Mouse (Mus musculus): ENCODE results near the gene 1110008P14Rik. TPM values are rescaled to one million over a fixed set of nuclear protein-coding genes. Genes with fewer than 3 reads are reported as not detected.

Gene 1110008P14Rik
- total RNA-seq, 4 experiments from 2014 or later = 43.8 to 49.1 (median 45.3) TPM

DNA sequence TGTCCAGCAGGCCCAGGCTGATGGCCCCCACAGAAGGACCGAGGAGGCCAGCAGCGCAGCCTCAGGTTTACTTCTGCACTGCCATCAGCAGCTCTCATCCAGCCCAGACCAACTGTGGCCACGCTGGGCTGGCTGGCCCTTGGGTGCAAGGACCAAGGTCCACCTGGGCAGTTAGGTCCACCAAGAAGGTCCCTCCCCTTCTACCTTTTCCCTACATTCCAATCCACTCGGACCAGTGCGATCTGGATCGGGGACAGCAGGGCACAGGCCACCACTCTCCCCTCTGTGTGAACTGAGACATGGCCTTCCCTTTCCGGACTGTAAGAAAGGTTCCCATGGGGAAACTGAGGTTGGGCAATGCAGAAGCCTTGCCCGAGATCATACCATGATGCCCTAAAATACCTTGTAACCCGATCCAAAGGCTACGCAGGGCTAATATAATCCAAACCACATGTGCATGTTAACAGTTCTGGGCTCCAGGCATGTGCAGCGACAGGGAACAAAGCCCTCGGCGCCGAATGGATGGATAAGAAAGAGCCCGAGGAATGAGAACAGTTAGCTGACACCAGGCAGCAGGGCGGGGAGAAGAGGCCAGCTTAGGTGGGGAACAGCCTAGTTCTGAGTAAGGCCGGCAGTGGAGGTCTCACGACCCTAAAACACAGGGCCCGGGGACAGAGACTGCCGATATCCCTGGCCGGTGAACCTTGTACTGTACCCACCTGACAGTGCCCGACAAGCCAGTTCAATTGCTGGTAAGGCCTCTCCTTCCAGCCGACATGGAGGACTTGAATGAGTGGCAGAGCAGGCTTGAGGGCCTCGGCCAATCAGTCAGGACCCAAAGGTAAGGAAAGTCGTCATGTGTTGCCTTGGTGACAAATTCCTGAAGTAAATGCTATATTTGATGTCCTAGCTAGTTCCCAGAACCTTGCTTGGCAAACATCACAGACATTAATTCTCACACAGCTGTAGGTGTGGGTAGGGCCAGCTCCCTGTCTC is 27.0 kb upstream of the 1110008P14Rik start:
- no peak for DNase-seq (ENCODE audit: low spot score)

DNA sequence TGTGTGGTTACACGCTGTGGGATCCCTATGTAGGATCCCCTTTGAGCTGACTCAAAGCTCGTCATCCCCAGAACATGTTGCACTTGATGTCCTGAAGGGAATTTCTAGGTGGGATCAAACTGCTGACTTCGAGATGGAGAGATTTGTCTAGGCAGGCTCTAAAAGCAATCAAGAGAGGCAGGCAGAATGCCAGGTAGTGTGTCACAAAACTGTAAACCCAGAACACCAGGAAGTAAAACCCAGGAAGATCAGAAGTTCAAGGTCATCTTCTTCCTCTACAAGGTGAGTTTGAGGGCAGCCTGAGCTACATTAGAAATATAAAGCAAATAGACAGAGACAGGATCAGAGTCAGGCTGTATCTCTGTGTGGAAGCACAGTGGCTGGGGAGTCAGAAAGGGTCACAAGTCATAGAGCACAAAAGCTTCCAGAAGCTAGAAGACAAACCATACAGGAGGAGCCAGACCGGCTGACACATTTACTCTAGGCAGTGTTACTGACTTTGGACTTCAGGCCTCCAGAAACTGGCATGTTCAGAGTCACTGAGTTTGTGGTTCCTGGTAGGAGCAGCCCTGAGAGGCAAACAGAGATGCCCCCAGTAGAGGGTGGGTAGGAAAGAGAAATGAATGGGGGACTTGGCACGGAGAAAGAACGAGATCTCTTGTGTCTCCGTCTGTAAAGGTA is 25.5 kb upstream of the 1110008P14Rik start:
- DNase-seq (ENCODE audit: low spot score) = no peak

DNA sequence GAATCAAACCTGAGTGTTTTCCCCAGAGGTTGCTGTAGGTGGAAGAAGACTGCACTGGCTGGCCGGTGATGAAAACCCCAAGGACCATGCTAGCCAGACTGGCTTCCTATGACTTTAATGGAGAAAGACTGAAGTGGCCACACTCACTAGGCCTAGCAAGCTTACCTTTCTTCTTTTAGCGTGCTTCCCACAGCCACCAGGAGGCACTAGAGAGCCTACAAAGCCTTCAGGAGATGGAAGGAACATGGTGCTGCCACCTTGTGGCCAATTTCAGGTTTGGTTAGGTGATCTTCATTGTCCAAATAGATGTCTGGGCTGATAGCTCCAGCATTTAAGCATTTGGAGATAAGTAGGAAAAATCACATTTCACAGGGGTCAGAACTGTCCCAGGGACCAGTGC is 22.9 kb upstream of the 1110008P14Rik start:
- DNase-seq (ENCODE audit: low spot score) = peak; percentile 94

DNA sequence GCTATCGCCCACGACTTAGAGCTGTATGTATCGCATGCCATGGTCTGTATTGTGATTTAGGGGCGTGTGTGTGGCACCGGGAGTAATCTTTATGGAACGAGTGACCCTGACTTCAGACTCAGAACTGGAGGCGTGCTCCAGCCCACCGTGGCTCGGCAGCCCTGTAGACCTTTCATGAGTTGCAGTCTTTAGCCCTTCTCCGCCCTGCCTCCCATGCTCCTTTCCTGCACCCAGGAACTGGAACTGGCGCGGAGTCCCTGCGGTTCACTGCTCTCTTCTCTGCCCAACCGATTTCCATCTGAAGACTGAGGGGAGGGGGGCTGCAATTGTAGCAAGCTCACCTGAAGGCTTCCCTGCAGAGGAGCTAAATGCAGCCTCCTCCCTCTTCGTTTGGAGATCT is 15.0 kb upstream of the 1110008P14Rik start:
- DNase-seq (ENCODE audit: low spot score) = no peak

DNA sequence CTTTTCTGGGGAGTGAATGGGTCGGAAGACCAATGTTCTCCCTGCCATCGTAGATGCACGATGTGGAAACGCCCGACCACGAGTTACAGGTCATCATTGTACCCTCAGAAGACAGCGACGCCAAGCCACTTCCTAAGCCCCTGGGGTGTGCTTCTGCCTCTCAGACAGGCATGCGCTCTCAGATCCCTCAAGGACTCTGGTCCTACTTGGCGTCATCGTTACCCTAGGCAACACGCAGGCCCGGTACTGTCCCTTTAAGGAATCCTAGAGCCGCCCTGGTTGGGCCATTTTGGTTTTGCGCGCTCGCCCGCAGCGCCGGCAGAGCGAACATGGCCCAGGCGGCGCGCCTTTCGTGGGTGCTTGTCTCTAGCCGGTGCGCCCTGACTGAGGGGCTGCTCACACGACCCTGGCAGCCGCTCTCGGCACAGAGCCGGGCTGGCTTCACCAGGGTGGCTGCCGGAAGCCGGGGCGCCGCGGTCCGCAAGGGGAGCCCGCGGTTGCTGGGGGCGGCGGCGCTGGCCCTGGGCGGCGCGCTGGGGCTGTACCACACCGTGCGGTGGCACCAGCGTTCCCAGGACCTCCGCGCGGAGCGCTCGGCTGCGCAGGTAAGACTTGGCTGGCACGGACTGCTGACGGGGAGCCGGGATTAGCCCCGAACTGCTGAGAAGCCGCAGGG is 14.3 kb upstream of the 1110008P14Rik start:
- peak; percentile 91 for DNase-seq (ENCODE audit: low spot score)

DNA sequence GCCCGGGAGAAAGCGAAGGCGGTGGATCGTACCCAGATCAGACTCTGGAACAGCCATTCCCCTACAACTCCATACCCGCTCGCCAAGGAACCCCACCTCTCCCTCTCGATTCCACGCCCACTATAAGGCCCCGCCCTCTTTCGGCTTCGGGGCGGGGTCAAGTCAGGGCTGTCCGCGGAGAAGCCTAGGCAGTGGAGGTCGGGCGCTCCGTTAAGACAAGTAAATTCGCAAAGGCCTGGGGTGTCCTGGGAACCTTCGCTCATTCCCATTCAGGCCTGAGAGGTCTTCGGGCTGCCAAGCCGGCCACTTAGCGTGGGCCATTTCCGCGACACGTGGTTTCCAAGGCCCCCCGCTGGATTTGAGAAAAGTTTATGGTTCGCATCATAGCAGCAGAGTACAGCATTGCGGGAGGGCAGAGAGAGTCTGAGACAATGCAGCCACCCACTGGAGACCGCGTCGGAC is 13.8 kb upstream of the 1110008P14Rik start, which contains the start of gene Ptges2:
Gene Ptges2, plus strand, starts transcription at position 413 of the 462 bp plus-strand sequence.
- DNase-seq (ENCODE audit: low spot score) = peak; percentile 91

DNA sequence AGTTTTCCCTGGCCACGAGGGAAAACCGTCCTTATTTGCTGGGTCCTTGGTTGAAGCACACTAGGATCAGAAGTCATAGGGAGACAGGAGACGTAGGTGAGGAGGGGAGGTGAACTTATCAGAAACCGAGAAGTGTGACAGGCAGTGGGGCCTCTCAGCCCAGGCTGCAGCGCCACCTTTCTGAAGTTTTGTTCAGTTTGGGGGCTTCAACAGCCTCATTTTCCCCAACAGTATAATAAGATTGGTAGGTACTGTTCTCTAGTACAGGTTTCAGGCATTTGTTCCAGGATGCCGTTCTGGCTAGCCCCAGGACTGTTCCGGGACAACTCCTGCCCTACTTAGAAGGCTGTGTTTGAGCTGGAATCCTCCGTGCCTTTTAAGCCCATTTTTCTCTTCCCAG is 13.2 kb upstream of the 1110008P14Rik start:
- DNase-seq (ENCODE audit: low spot score) = no peak

DNA sequence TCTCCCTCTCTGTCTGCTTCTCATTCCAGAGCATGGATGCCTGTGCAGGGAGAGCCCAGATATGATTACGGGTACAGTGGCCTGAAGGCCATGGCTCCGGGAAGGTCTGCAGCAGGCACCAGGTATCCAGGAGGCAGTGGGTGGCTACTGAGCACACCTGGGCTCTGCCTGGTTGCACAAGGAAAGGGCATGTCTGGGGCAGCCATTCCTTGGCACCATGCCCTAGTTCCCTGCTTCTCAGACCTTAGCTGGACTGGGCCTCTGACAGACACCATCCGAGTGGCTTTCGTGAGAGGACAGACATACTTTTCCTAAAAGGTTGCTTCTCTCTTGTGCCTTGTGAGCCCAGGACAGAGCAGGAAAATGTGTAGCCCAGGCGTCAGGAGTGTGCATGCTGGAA is 10.3 kb upstream of the 1110008P14Rik start:
- DNase-seq (ENCODE audit: low spot score) = no peak

DNA sequence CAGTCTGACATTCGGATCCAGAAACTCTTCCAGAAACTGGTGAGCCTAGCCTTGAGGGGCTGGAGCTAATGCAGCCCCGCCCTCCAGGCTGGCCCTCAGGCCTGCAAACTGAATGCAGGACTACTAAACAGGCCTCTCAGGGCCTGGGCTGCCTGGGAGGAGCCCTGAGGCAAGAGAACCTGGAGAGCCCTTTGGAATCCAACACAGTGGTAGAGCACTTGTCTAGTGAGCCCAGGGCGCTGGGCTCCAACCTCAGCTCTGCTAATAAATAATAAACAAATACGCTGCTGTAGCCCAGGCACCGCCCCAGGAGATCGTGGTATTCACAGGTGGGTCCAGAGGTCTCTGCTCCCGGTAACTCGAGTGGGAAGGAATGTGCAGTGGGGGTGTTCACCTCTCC is 9.1 kb upstream of the 1110008P14Rik start:
- no peak for DNase-seq (ENCODE audit: low spot score)

DNA sequence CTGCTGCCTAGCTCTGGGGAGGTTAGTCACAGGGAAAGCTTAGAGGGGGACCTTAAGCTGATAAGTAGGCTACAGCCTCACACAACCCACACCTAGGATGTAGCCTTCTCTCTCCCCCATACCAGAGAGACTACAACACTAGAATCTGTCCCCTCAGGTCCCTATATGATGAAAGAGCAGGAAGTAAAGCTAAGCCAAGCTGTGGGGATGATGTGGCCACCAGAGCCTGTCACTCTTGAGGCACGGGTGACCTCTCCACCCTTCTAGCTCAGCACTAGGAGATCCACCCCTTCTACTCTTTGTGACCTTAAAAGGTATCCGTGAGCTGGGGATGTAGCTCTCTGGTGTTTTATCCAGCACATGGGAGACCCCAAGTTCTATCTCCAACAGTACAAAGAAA is 7.4 kb upstream of the 1110008P14Rik start:
- DNase-seq (ENCODE audit: low spot score) = no peak

DNA sequence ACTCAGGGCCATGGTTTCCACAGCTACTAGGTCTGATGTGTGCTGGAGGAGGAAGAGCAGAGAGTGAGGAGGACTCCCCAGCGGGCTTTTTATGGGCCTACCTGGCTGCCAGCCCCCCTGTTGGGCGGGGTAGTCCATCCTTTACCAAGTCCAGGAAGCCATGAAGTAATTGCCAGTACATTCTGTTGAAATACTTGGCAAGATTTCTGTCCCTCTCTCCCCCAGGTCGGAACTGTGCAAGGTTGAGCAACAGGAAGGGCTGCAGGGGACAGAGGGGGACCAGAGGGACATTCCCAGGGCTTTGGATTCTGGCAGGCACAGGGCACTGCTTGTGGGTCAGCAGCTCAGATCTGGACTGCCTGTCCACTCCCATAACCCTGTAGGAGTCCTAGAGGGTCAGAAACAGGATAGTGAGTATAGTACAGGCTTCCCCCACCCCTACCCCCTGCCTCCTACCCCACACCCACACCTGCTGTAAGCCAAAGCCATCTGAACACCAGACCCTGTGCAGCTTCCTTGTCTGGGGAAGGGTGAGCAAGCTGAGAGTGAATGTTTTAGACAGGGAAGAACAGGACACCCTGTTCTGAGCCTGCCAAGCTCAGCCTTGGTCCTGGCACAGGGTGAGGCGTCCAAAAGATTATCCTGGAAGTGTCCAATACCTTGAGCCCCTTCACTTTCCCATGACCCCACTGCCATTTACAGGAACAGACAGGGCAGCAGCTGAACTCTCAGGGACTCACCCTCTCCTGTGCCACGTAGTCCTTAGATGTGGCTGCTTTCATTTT is 6.2 kb upstream of the 1110008P14Rik start, which contains the start of gene Lcn2:
Gene Lcn2, minus strand, starts transcription at position 547 of the 785 bp plus-strand sequence.
- no peak for DNase-seq (ENCODE audit: low spot score)

DNA sequence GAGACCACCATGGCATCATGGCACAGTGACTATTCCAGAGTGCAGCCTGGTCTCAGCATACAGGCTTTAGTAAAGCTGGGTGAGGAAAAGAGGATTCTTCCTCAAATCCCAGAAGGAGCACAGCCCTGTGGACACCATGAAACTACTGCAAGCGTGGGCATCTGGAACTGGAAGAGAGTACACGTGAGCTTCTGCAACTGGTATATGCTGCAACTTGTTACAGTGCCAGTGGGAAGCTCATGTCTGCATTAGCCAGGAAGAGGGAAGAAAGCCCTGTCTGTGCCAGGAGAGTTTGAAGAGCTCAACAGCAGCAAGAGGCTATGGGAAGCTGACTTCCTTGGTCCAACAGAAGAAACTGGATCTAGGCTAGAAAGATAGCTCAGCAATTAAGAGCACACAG is 951 bp upstream of the 1110008P14Rik start:
- no peak for DNase-seq (ENCODE audit: low spot score)

DNA sequence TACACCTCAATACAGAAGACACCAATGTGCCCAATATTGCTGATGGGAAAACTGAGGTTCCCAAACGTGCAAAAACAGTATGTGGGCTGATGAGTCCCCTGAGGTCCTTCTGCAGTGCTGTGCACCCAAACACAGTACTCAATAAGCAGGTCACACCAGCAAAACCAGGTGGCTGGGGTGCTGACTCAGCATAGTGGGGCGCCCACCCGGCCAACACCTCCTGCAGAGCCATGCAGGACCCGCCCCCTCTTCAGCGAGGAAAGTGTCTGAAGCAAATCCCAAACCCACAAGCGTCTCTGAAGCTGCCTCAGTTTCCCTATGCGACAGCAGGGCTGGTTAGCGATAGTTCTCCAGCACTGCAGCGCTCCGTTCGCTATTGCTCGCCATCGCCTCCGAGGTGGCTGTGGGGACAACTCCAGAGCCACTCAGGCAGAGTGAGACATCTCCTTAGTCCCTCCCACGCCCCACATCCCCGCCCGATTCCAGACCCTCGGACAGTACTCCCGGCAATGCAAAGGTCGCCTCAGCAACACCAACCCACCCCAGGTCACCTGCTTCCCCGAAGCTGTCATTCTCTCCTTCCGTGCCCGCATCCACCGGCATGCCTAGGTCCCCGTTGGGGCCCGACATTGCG is 480 bp downstream of the 1110008P14Rik start:
- DNase-seq (ENCODE audit: low spot score) = no peak

DNA sequence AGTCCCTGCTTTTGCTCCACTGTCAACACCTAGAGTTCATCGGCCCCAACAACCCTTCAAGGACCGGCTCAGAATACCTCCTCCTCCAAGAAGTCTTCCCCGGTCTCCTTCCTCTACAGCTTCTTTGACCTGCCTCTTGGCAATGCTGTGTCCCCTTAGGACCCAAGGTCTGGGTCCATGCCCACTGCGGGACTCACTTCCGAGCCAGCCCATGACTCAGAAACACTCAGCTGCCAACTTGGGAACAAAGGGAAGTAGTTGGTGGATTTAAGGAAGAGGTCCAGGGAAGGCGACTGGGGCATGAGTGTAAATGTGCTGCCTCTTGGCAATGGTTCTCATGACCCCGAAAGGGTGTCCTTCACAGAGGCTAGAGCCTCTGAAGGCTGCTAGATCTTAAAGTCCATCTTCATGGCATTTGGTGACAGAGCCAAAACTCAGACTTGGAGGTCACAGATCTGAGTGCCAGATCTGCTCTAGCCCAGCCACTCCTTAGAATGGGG is 1.7 kb downstream of the 1110008P14Rik start:
- no peak for DNase-seq (ENCODE audit: low spot score)

DNA sequence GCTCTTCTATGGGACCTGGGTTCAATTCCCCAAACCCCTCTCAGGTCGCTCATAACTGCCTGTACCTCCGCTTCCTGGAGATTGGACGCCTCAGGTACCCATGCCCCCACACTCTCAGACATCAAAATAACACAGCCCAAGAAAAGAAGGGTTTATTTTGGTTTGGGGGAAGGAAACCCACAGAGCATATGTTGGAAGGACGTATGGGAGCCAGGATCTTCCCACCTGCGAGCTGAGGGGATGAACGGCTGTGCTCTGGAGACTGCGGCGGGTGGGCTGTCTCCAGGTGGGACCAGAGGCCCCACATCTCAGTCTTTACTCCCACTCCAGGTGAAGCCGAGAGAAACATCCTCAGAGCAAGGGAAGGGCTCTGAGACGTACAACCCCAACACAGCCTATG is 4.8 kb downstream of the 1110008P14Rik start:
- DNase-seq (ENCODE audit: low spot score) = no peak

DNA sequence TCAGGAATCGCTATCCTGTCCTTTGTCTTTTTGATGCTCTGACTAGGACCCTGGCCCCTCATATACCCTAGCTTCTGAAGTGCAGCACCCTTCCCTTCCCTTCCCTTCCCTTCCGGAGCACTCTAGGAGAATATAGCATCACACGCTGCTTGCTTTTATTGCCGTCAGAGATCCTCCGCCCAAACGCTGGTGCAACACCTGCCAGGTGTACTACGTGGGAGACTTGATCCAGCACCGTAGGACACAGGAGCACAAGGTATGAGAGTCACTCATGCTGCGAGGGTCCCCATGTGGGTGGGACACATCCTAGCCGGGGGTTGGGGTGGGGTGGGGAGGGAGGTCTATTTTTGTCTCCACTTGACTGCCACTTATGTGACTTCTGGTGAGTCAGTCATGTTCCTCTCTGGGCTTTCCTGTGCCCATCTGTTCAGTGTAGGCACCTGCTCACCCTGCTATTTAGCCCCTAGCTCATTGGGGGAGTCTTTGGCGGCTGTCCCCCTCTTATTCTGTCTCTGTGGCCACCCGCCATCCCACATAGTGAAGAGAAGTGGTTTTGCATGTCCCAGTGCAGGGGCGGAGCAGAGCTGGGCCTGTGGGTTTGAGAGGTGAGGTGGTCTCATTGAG is 6.3 kb downstream of the 1110008P14Rik start:
- DNase-seq (ENCODE audit: low spot score) = no peak

DNA sequence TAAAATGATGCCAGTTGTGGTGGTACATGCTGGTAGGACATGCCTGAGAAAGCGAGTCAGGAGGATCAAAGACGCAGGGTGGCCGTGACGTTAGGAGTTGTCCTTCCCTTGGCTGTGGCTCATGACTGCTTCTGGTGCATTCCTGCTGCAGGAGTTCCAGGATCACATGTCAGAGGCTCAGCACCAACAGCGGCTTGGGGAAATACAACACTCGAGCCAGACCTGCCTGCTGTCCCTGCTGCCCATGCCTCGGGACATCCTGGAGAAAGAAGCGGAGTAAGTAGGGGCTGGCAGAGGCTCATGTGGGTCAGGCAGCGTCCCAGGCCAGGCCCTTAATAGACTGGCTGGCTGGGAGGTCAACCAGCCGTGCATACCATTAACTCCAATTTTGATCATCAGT is 7.5 kb downstream of the 1110008P14Rik start:
- DNase-seq (ENCODE audit: low spot score) = no peak

DNA sequence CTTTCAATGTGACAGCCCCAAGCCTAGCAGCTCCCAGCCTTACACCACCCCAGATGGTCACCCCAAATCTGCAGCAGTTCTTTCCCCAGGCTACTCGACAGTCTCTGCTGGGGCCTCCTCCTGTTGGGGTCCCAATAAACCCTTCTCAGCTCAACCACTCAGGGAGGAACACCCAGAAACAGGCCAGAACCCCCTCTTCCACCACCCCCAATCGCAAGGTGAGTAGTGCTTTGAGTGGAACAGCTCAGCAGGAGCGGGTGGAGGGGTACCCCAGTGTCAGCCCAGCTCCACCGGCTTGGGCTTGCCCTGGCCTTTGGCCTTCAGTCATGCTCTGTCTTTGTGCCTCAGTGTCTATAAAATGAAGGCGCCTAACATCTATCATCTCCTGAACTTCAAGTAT is 14.4 kb downstream of the 1110008P14Rik start:
- no peak for DNase-seq (ENCODE audit: low spot score)

DNA sequence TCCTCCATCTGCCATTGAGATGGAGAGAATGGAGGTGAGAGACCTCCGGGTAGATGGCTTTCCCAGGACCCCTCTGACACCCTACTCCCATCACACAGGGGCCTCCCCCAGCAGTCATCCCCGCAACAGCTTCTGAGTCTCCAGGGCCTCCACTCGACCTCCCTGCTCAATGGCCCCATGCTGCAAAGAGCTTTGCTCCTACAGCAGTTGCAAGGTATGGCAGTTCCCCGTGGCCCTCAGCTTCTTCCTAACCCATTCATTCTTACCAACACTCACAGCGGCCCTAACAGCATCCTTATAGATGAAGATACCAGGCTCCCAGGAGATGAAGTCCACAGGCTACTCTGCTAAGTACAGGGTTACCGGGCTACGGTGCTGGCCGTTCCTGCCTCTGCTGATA is 17.6 kb downstream of the 1110008P14Rik start:
- no peak for DNase-seq (ENCODE audit: low spot score)

Measured in heart, adult 8-10 months (tissue).